Mouse (Mus musculus) cerebellum, adult 2 months (tissue): ENCODE measurements at regions not wholly inside any gene's neighbourhood (a gene's known extent, or its start where the extent isn't known, plus 50 kb on each side); places are given as distances from the start of the nearest gene placed in this dataset.

Experiments
- DNase-seq, 2 experiments: peaks; one replicate each; pipeline ENCODE4 v3.0.0; 2021
- H3K27ac ChIP-seq: fragments of 200-500 bp; 2 replicates; pipeline ENCODE4 v1.5.1; 2012; ENCODE audit warnings: low read length, control low read depth, inconsistent platforms; ENCODE audit not compliant: insufficient read depth
- H3K27me3 ChIP-seq: fragments of 200-500 bp; 2 replicates; pipeline ENCODE4 v1.6.1; 2012; ENCODE audit warnings: inconsistent platforms, mild to moderate bottlenecking, low read length, moderate library complexity; ENCODE audit not compliant: control insufficient read depth, insufficient read depth
- H3K4me1 ChIP-seq: fragments of 200-500 bp; 2 replicates; pipeline ENCODE4 v1.6.1; 2011; ENCODE audit warnings: low read length; ENCODE audit not compliant: control insufficient read depth, insufficient read depth
- H3K4me3 ChIP-seq: fragments of 200-500 bp; replicated peaks from 2 replicates; pipeline ENCODE3; 2011; ENCODE audit warnings: mild to moderate bottlenecking, low read depth, low read length, control low read depth; ENCODE audit not compliant: insufficient read depth
- CTCF ChIP-seq: fragments of 200-500 bp; IDR thresholded peaks from 2 replicates; pipeline ENCODE4 v1.5.1; 2011; ENCODE audit warnings: low read depth, mild to moderate bottlenecking, control low read depth, low read length, moderate library complexity, borderline replicate concordance; ENCODE audit not compliant: insufficient read depth
- POLR2A ChIP-seq: fragments of 200-500 bp; IDR thresholded peaks from 2 replicates; pipeline ENCODE4 v1.6.1; 2011; ENCODE audit warnings: low read length, control low read depth, borderline replicate concordance; ENCODE audit not compliant: insufficient read depth
- WGBS: fragments of 180-500 bp; shearing (Covaris S2); methylation state at CpG from one replicate; pipeline ENCODE4 v1.1.7; 2018; 5-methylcytosine and 5-hydroxymethylcytosine counted together

DNA sequence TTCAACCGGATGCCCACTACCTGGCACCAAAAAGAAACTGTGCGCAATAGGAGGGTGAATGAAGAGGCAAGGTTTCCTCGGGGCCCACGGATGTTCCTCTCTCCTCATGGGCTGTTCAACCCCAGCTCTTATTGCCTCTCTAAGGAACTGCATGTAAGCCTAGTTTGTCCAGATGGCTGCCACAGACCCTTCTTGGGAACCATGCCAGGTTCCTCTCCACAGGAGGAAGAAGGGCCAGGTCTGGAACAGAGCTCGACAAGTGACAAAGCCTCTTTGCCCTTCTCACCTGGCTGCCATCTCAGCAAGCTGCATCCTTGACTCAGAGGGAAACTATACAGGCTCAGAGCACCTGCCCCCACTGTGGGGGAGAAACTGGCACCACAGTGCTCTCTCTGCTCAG lies 329.6 kb downstream of the Mroh4 start:
- TF ChIP-seq CTCF (no peak), POLR2A (no peak)
- H3K27ac ChIP-seq: no peak overlapping the region
- DNase-seq: no peak
- WGBS: 30% methylated on average over 5 of the region's 5 CpGs
- H3K4me1 ChIP-seq: no peaks in the 10 kb centered on the region
- no peaks in the 10 kb centered on the region for H3K27me3 ChIP-seq
- no peak overlapping the region for H3K4me3 ChIP-seq

DNA sequence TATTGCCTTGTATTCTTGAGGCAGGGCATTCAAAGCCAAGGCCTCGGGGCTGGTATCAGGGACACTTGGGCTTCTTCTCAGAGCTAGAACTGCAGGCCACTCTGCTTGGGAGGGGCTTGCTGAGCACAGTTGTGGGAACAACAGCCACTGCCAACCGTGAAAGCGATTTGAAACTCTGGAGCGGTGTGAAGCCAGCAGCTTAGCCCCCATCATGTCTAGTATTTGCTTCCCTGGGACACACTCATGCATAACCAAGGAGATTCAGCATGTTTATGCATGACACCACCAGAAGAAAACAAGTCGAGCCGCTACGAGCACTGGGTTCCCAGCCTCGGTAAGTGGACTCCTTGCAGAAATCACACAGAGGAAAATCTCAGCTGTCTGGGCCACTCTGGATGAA lies 339.9 kb downstream of the Mroh4 start:
- H3K4me1 ChIP-seq: no peaks in the 10 kb centered on the region
- no peak for TF ChIP-seq CTCF
- no peak for TF ChIP-seq POLR2A
- WGBS: 55% methylated on average over 8 of the region's 8 CpGs
- DNase-seq: no peak
- no peak overlapping the region for H3K4me3 ChIP-seq
- no peaks in the 10 kb centered on the region for H3K27me3 ChIP-seq
- no peak overlapping the region for H3K27ac ChIP-seq

GRCm38 (mm10) chr15:74294691-74295090 lies 341.5 kb downstream of the Mroh4 start:
- no peak for TF ChIP-seq CTCF
- TF ChIP-seq POLR2A: no peak
- Histone ChIP-seq H3K27ac (no peak overlapping the region), H3K4me3 (no peak overlapping the region), H3K27me3 (no peaks in the 10 kb centered on the region), H3K4me1 (no peaks in the 10 kb centered on the region)
- no peak for DNase-seq
- WGBS: 26% methylated on average over 10 of the region's 10 CpGs

DNA sequence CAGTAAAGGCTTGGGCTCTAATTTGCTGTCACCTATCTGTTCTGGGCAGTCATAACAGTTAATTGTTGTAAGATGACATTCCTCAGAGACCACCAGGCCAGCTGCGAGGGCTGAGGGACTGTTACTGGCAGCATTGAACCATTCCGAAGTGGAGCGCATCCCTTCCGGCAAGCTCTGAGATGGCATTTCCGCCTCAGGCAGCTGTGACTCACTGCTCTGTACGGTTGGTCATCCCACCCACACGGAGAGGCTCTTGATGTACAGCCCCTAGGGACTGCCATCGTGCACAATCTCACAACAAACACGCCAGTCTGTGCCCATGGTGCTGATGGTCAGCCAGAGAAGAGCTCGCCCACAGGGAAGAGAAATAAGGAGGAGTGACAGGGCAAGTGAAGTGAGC lies 342.0 kb downstream of the Mroh4 start:
- Histone ChIP-seq H3K27me3 (no peaks in the 10 kb centered on the region), H3K27ac (no peak overlapping the region), H3K4me1 (no peaks in the 10 kb centered on the region), H3K4me3 (no peak overlapping the region)
- DNase-seq: no peak
- WGBS: 24% methylated on average over 10 of the region's 10 CpGs
- TF ChIP-seq CTCF (no peak), POLR2A (no peak)

DNA sequence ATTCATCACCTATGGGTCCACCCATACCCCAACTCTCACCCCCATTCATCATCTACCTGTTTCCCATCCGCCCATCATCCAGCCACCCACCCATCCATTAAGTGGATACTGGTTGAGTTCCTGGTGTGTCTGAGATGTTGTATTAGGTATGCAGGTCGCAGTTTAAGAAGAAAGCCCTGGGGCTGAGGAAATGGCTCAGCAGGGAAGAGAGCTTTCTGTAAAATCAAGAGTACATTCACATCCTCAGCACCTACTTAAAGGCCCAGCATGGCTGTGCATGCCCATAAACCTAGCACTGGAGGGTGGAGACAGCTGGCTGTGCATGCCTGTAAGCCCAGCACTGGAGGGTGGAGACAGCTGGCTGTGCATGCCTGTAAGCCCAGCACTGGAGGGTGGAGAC lies 348.7 kb downstream of the Mroh4 start:
- Histone ChIP-seq H3K4me1 (no peaks in the 10 kb centered on the region), H3K4me3 (no peak overlapping the region), H3K27me3 (no peaks in the 10 kb centered on the region), H3K27ac (no peak overlapping the region)
- DNase-seq: no peak
- 91% methylated on average over 2 of the region's 2 CpGs for WGBS
- TF ChIP-seq POLR2A: no peak
- TF ChIP-seq CTCF: no peak

DNA sequence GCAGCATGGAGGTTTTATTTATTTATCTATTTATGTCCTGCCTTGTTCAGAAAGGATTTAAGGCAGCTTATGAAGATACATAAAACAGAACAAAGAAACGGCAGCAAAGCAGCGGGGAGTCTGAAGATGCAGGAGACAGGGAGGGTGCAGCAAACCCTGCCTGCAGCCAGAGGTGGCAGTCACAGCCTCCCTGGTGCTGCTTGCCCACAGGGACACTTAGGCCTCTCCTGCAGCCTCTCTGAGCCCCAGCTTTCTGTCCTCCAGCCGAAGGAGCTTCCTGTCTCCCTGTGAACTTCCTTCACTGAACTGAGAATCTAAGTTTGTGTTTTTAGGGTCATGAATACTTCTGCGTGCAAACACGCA lies 353.0 kb downstream of the Mroh4 start:
- no peak for DNase-seq
- TF ChIP-seq CTCF: no peak
- TF ChIP-seq POLR2A: no peak
- WGBS: 73% methylated on average over 5 of the region's 5 CpGs
- Histone ChIP-seq H3K4me1 (no peaks in the 10 kb centered on the region), H3K27me3 (no peaks in the 10 kb centered on the region; the same call in 1 of the 2 replicates), H3K4me3 (no peak overlapping the region), H3K27ac (no peak overlapping the region)

GRCm38 (mm10) chr15:74282440-74283171 lies 353.5 kb downstream of the Mroh4 start:
- no peak overlapping the region for H3K27ac ChIP-seq
- WGBS: 41% methylated on average over 7 of the region's 7 CpGs
- no peak for DNase-seq
- no peaks in the 10 kb centered on the region for H3K4me1 ChIP-seq
- no peak overlapping the region for H3K4me3 ChIP-seq
- no peak for TF ChIP-seq POLR2A
- TF ChIP-seq CTCF: no peak
- H3K27me3 ChIP-seq: no peaks in the 10 kb centered on the region; the same call in 1 of the 2 replicates

- Histone ChIP-seq H3K27ac (no peak overlapping the region), H3K4me1 (no peaks in the 10 kb centered on the region), H3K27me3 (peaks cover 2% of the 10 kb centered on the region; the same call in 1 of the 2 replicates), H3K4me3 (no peak overlapping the region)
- 88% methylated on average over 5 of the region's 5 CpGs for WGBS
- TF ChIP-seq CTCF (no peak), POLR2A (no peak)
- DNase-seq: no peak
Observed at GRCm38 (mm10) chr15:74274435-74274834, 361.7 kb downstream of the Mroh4 start.
